Mouse (Mus musculus) liver, postnatal 0 days (tissue): ENCODE measurements around the gene Nr0b2.

Source experiments
- CTCF ChIP-seq: sonication (generic); IDR thresholded peaks from 2 replicates; pipeline ENCODE4 v1.5.1; 2016; ENCODE audit warnings: antibody characterized with exemption, low read depth
- EP300 ChIP-seq: IDR thresholded peaks from 2 replicates; pipeline ENCODE4 v1.6.1; 2016; ENCODE audit warnings: antibody characterized with exemption, low read depth, mild to moderate bottlenecking

- TF ChIP-seq CTCF (no peak), EP300 (no peak)
Observed at GRCm38 (mm10) chr4:133595538-133595937, 42.4 kb downstream of the Nr0b2 start.
